Mouse (Mus musculus) C2C12 (cell line): ENCODE measurements at regions not wholly inside any gene's neighbourhood (a gene's known extent, or its start where the extent isn't known, plus 50 kb on each side); places are given as distances from the start of the nearest gene placed in this dataset.

Experiments
- CTCF ChIP-seq: IDR thresholded peaks from one replicate; pipeline ENCODE4 v1.5.1; 2011; ENCODE audit not compliant: control insufficient read depth, insufficient read depth, insufficient read length
- MAX ChIP-seq: IDR thresholded peaks from one replicate; pipeline ENCODE4 v1.6.1; 2011; ENCODE audit warnings: mild to moderate bottlenecking, control low read depth
- MYOG ChIP-seq: IDR thresholded peaks from one replicate; pipeline ENCODE4 v1.6.1; 2011; ENCODE audit not compliant: control insufficient read depth, insufficient read length; ENCODE audit errors: extremely low read depth
- USF1 ChIP-seq: IDR thresholded peaks from one replicate; pipeline ENCODE4 v1.6.1; 2011; ENCODE audit warnings: low read depth, mild to moderate bottlenecking, control low read depth, moderate library complexity

- TF ChIP-seq CTCF = no peak
- no peak for TF ChIP-seq USF1
- TF ChIP-seq MAX = no peak
- TF ChIP-seq MYOG = no peak
These were observed 128.2 kb upstream of the 2210010C04Rik start for GRCm38 (mm10) chr6:41163491-41163890.
